Mouse (Mus musculus) lung, embryonic 15.5 days (tissue): ENCODE measurements around the gene Tnip3. TPM values are rescaled to one million over a fixed set of nuclear protein-coding genes. Genes with fewer than 3 reads are reported as not detected.
A peak's percentile ranks its signal among the peaks of the same experiment; 100 is the strongest.

ENCODE experiments used
- ATAC-seq: fragments of 200-750 bp; cut with Nextera tagmentation; 2 replicates; pipeline ENCODE4 v1.8.0; 2017; ENCODE audit warnings: moderate number of reproducible peaks, borderline replicate concordance; ENCODE audit not compliant: low FRiP score, low TSS enrichment; ENCODE audit errors: extremely low read depth
- H3K27ac ChIP-seq: fragments of 300-500 bp; sonication (generic); 2 replicates; pipeline ENCODE4 v1.5.1; 2015; ENCODE audit warnings: moderate library complexity, mild to moderate bottlenecking, inconsistent platforms
- H3K27me3 ChIP-seq: fragments of 300-500 bp; sonication (generic); 2 replicates; pipeline ENCODE4 v1.6.1; 2015; ENCODE audit warnings: inconsistent platforms
- H3K36me3 ChIP-seq: fragments of 300-500 bp; sonication (generic); 2 replicates; pipeline ENCODE4 v1.6.1; 2015; ENCODE audit warnings: inconsistent platforms
- H3K4me1 ChIP-seq: fragments of 300-500 bp; sonication (generic); 2 replicates; pipeline ENCODE4 v1.6.1; 2015; ENCODE audit warnings: inconsistent platforms
- H3K4me2 ChIP-seq: fragments of 300-500 bp; sonication (generic); 2 replicates; pipeline ENCODE4 v1.6.1; 2015; ENCODE audit warnings: inconsistent platforms, mild to moderate bottlenecking, moderate library complexity
- H3K4me3 ChIP-seq: fragments of 300-500 bp; sonication (generic); 2 replicates; pipeline ENCODE4 v1.5.1; 2015; ENCODE audit warnings: mild to moderate bottlenecking, inconsistent platforms
- H3K9ac ChIP-seq: fragments of 300-500 bp; sonication (generic); 2 replicates; pipeline ENCODE4 v1.6.1; 2015; ENCODE audit warnings: inconsistent platforms
- H3K9me3 ChIP-seq: fragments of 300-500 bp; sonication (generic); 2 replicates; pipeline ENCODE4 v1.6.1; 2016; ENCODE audit warnings: inconsistent platforms
- WGBS: fragments of 180-500 bp; shearing (Covaris S2); methylation state at CpG from one replicate; pipeline ENCODE4 v1.1.7; 2015; 5-methylcytosine and 5-hydroxymethylcytosine counted together
- polyA plus RNA-seq: library from polyadenylated mRNA; unstranded; fragments of >200 nt; fragmentation: Nextera tagmentation; extraction: Ambion mirVana; gene quantifications from 2 replicates; pipeline ENCODE4 v1.2.1, GENCODE M21; 2015

The Tnip3 gene
- polyA plus RNA-seq, 1 experiment from 2014 or later = 2.0 TPM

DNA sequence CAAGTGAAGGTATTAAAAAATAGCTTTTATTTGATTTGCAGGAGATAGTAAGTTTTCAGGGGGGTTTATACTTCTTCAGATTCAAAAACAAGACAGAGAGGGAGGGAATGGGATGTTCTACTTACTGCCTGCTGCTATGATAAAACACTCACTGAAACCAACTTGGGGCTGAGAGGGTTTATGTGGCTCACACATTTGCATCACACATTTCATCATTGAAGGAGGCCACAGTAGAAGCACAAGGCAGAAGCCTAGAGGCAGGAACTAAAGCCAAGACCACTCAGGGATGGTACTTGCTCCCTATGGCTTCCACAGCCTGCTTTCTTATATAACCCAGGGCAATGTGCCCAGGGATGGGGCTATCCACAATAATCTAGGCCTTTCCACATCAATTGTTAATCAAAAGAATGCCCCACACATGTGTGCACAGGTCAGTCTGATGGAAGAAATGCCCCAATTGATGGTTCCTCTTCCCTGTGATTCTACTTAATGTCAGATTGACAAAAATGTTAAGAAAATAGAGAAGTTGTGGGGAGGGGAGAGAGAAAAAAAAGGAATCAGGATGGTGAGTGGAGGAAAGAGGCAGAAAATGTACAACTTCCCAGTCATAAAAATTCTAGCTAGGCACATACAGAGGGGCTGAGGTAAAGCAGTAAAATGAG, 88.9 kb downstream of the Tnip3 start:
- no peaks in the 10 kb centered on the region for H3K27me3 ChIP-seq
- H3K27ac ChIP-seq = no peak overlapping the region
- no peaks in the 10 kb centered on the region for H3K36me3 ChIP-seq
- peaks cover 10% of the 10 kb centered on the region for H3K4me1 ChIP-seq
- no peak overlapping the region for H3K4me3 ChIP-seq
- no peak overlapping the region for H3K9ac ChIP-seq
- no peak for ATAC-seq
- no peak overlapping the region for H3K4me2 ChIP-seq
- H3K9me3 ChIP-seq = no peaks in the 10 kb centered on the region

DNA sequence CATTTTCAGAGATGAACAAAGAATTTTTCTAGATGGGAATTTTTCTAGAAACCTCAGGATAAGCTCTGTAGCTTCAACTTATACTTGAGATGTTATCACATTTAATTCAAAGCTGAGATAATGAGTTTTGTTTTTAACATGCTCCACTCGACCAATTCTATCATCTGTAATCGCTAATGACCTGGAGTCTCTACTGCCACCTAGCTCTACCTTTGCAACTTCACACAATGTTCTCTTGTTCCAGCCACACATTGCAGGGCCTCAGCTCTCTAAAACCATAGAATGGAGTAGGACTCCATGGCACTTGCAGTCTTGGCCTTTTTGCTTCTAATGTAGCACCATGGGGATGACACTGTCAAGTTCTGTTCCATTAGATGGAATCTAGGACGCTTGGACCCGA, 90.5 kb downstream of the Tnip3 start:
- no peak overlapping the region for H3K4me3 ChIP-seq
- no peak overlapping the region for H3K27ac ChIP-seq
- WGBS = 70% methylated on average over 4 of the region's 4 CpGs
- H3K27me3 ChIP-seq = no peaks in the 10 kb centered on the region
- ATAC-seq = no peak
- no peaks in the 10 kb centered on the region for H3K36me3 ChIP-seq
- H3K4me2 ChIP-seq = no peak overlapping the region
- H3K9ac ChIP-seq = no peak overlapping the region
- H3K4me1 ChIP-seq = peaks cover 10% of the 10 kb centered on the region
- no peaks in the 10 kb centered on the region for H3K9me3 ChIP-seq

DNA sequence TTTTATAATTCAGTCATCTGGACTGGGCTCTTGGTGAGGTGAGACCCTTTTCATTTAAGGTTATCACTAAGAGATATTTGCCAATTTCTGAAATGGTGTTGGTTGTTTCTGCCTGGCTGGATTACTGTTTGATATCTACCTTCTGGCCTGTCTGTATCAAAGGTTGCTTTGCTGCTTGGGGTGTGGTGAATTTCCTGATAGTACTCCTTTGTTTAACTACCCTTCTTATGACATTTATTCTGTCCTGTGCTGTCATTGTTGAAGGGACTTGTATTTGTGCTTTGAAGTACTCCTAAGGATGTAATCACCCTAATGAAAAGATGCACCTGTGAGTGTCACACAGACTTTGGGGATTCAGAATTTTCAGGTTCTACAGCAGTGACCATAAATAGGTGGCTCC, 96.1 kb downstream of the Tnip3 start:
- Histone ChIP-seq H3K27me3 (no peaks in the 10 kb centered on the region), H3K4me3 (no peak overlapping the region), H3K27ac (no peak overlapping the region), H3K9ac (no peak overlapping the region), H3K36me3 (no peaks in the 10 kb centered on the region), H3K4me2 (no peak overlapping the region), H3K4me1 (peaks cover 6% of the 10 kb centered on the region; the same call in 1 of the 2 replicates), H3K9me3 (no peaks in the 10 kb centered on the region)
- no peak for ATAC-seq

DNA sequence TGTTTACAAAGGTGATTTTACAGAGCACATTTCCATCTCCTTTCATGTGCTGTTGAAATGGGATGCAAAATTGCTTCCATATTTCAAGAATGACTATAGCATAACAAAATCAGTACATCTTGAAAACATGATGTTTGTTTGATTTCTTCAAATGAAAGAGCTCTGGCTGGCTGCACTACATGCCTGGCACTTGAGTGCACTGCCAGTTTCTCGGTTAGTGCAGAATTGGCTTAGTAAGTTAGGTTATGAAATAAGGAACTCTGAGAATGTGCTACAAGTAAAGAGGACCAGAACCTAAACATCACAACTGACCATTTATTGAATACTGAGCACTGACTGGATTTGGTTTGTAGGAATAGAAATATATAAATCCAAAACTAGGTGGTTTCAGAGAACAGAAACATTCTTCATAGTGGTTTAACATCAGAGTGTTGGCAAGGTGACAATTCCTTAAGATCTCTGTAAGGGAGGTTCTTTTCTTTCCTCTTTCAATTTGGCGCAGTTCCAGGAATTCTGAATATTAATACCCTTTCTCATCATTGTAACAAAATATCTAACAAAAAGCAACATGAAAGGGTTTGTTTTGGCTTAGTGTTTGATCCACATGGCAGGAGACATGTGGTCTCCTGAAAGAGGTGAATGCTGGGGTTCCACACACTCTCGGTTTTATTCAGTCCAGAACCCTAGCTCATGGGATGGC, 98.1 kb downstream of the Tnip3 start:
- no peak overlapping the region for H3K9ac ChIP-seq
- WGBS = 50% methylated on average over 3 of the region's 3 CpGs
- H3K27me3 ChIP-seq = no peaks in the 10 kb centered on the region
- peak overlapping the region; percentile 70 for H3K27ac ChIP-seq
- no peak for ATAC-seq
- no peaks in the 10 kb centered on the region for H3K9me3 ChIP-seq
- no peak overlapping the region for H3K4me3 ChIP-seq
- H3K4me1 ChIP-seq = peaks cover 6% of the 10 kb centered on the region; the same call in 1 of the 2 replicates
- no peaks in the 10 kb centered on the region for H3K36me3 ChIP-seq
- H3K4me2 ChIP-seq = no peak overlapping the region

DNA sequence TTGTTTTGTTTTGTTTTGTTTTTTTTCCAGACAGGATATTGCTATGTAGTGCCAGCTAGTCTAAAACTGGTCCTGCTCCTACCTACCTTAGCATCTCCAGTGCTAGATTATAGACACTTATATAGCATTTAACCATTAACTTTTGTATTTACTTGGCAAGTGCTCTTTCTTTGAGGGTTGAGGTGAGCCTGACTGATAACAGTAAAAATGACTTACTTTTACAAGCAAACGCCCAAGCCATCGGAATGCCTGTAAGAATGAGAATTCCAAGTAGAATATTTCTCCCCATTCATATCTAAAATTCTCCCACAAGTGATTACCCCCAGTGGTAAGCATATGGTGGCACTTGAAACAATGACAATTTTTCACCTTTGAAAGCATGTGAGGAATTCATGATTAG, 105.5 kb downstream of the Tnip3 start:
- ATAC-seq = peak; percentile 59; the same call in 1 of the 2 replicates
- 36% methylated on average over 2 of the region's 2 CpGs for WGBS

DNA sequence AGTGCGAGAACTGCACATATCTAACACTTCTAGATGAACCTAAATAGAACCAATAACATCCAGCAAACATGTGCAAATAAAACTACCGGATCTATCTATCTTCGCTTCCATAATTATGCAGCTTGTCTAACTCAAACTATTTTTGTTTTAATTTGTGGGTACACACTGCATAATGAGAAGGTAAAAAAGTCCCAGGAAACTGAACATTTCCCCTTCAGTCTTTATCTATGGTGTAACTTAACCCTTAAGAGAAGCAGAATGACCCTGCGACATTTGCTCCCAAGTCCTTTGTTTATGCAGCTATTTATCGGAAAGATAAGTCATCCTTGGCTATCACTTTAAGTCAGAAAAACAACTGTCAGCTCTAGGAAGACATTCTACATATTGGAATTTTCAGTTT, 107.1 kb downstream of the Tnip3 start:
- H3K9ac ChIP-seq = no peak overlapping the region
- ATAC-seq = no peak
- peaks cover 5% of the 10 kb centered on the region for H3K4me1 ChIP-seq
- H3K4me3 ChIP-seq = no peak overlapping the region
- H3K9me3 ChIP-seq = no peaks in the 10 kb centered on the region
- WGBS = 54% methylated on average over 5 of the region's 5 CpGs
- no peak overlapping the region for H3K4me2 ChIP-seq
- no peaks in the 10 kb centered on the region for H3K27me3 ChIP-seq
- no peak overlapping the region for H3K27ac ChIP-seq
- no peaks in the 10 kb centered on the region for H3K36me3 ChIP-seq

More for the DNA sequence above, 105.5 kb downstream of the Tnip3 start:
- no peaks in the 10 kb centered on the region for H3K27me3 ChIP-seq
- H3K4me3 ChIP-seq = no peak overlapping the region
- peak overlapping the region; percentile 83; the same call in 1 of the 2 replicates for H3K27ac ChIP-seq
- no peaks in the 10 kb centered on the region for H3K36me3 ChIP-seq
- H3K4me2 ChIP-seq = no peak overlapping the region
- H3K9ac ChIP-seq = no peak overlapping the region
- peaks cover 5% of the 10 kb centered on the region for H3K4me1 ChIP-seq
- no peaks in the 10 kb centered on the region for H3K9me3 ChIP-seq

DNA sequence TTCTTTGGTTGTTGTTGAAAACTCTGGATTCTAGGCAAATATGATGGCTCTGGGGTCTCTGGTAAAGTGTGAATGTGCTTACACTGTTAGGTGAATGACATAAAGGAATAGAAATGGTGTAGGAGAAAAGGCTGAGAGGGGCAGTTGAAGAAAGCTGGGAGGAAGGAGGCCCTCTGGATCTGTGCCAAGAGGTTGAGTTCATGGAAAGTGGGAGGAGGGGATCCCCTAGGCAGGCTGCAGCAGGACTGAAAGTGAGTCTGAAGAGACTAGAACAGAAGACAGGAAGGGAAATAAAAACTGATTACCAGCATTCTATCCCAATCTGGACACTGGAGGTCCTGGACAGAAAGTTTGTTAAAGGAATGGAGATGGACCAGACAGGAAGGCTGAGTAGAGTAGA, 117.3 kb downstream of the Tnip3 start:
- Histone ChIP-seq H3K4me1 (peaks cover 20% of the 10 kb centered on the region; the same call in 1 of the 2 replicates), H3K27ac (no peak overlapping the region), H3K9ac (no peak overlapping the region), H3K9me3 (0 out of 2 replicates have a peak, but pooled peaks cover 3% of the 10 kb centered on the region), H3K36me3 (no peaks in the 10 kb centered on the region), H3K27me3 (no peaks in the 10 kb centered on the region), H3K4me2 (no peak overlapping the region), H3K4me3 (no peak overlapping the region)
- ATAC-seq = no peak

DNA sequence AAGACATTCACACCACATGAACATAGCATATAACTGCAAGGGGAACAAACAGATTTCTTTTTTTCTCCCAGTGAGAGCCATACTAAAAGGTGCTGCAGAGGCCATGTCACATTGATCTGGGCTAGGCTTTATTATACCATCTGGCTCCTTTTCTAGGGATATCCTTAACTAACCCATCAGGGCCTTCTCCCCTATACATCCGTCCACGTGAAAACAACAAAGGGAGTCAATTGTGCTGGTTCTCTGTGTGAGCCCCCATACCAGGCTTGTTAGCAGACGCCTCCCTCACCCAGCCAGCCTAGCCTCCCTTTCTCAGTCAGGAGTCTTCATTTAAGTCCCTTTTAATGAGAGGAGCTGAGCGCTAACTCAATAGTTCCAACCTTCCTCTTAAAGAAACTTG, 119.0 kb downstream of the Tnip3 start:
- H3K9me3 ChIP-seq = no peaks in the 10 kb centered on the region
- peaks cover 28% of the 10 kb centered on the region; the same call in 1 of the 2 replicates for H3K4me1 ChIP-seq
- no peaks in the 10 kb centered on the region for H3K36me3 ChIP-seq
- no peak for ATAC-seq
- H3K9ac ChIP-seq = no peak overlapping the region
- WGBS = 57% methylated on average over 4 of the region's 4 CpGs
- peak overlapping the region; percentile 31 for H3K27ac ChIP-seq
- H3K4me3 ChIP-seq = no peak overlapping the region
- H3K4me2 ChIP-seq = no peak overlapping the region
- H3K27me3 ChIP-seq = no peaks in the 10 kb centered on the region

DNA sequence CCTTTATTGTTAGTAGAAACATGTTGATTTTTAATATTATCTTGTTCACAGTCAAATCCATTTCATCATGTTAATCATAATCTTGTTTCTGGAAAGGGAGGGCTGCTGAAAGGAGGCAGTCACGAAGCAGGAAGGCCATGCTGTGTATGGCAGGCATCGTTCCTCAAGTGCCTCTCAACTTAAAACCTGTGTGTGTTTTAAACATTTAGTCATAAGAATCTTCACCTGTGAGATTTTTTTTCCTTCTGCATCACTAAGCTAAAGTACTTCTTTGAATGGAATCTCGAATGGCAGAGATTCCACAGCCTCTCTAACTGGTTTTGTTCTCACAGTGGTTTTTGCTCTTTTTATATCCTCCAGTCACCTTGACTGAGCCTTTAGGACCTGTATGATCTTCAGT, 121.3 kb downstream of the Tnip3 start:
- no peak overlapping the region for H3K4me3 ChIP-seq
- no peaks in the 10 kb centered on the region for H3K9me3 ChIP-seq
- H3K27ac ChIP-seq = peak overlapping the region; percentile 38
- H3K4me1 ChIP-seq = peaks cover 28% of the 10 kb centered on the region; the same call in 1 of the 2 replicates
- H3K4me2 ChIP-seq = no peak overlapping the region
- no peak for ATAC-seq
- WGBS = 52% methylated on average over 3 of the region's 3 CpGs
- H3K27me3 ChIP-seq = no peaks in the 10 kb centered on the region
- H3K36me3 ChIP-seq = no peaks in the 10 kb centered on the region
- no peak overlapping the region for H3K9ac ChIP-seq

DNA sequence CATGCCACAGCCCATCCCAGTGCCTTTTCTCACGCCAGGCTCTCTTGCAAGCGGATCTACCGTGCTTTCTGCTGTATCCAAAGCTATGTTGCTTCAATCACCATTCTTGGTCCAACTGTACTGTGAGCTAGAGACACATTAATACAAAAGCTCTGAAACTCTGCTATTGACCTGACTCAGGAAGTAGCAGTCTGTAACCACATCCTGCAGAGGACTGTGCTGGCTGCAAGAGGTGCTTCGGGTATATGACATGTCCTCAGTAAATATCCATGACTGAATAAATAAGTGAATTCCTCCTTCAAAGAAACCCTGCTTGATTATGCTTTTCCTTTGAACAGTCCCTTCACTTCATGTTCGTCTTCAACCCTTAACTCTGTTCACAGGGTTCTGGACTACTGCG, 122.6 kb downstream of the Tnip3 start:
- H3K4me2 ChIP-seq = no peak overlapping the region
- no peaks in the 10 kb centered on the region for H3K9me3 ChIP-seq
- no peak overlapping the region for H3K9ac ChIP-seq
- 67% methylated on average over 6 of the region's 6 CpGs for WGBS
- peak overlapping the region; percentile 6; the same call in 1 of the 2 replicates for H3K27ac ChIP-seq
- no peaks in the 10 kb centered on the region for H3K36me3 ChIP-seq
- H3K4me1 ChIP-seq = peaks cover 24% of the 10 kb centered on the region; the same call in 1 of the 2 replicates
- ATAC-seq = no peak
- no peak overlapping the region for H3K4me3 ChIP-seq
- H3K27me3 ChIP-seq = no peaks in the 10 kb centered on the region

DNA sequence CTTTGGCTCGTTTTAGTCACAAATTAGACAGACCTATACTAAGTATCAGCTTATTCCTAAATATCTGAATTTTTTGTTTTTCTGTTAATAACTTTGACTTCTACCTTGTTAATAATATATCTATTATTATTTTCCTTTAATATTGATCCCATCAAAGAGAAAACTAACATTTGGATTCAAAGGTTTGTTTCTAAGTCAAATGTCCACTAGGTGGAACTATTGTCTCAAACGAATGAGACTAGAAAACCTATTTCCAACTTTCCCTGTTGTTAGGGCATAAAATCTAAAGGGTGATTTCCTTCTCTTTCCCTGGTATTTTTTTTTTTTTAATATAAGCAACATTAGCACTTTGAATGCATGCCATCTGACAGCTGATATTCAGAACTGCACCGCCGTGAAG, 126.3 kb downstream of the Tnip3 start:
- WGBS = 16% methylated on average over 4 of the region's 4 CpGs
- Histone ChIP-seq H3K4me1 (0 out of 2 replicates have a peak, but pooled peaks cover 10% of the 10 kb centered on the region), H3K27me3 (no peaks in the 10 kb centered on the region), H3K27ac (no peak overlapping the region), H3K36me3 (no peaks in the 10 kb centered on the region), H3K4me2 (no peak overlapping the region), H3K9me3 (no peaks in the 10 kb centered on the region), H3K9ac (no peak overlapping the region), H3K4me3 (no peak overlapping the region)
- ATAC-seq = no peak

DNA sequence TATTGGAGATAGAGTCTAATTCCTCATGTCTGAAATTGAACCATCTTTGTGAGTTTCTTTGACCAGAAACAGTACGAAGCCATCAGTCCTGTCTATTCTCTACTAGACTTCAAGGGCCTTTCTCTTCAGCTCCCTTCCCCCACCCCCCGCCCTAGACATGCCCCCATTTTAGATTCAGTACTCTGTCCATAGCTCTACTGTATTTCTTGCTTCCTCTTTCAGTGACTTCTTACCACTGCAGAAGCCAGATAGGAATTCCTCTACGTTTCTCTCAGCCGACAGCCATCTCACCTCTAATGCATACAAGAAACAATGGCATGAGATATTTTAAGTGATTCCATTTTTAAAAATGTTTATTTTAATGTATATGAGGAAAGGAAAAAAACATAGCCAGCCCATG, 136.2 kb downstream of the Tnip3 start:
- Histone ChIP-seq H3K9me3 (no peaks in the 10 kb centered on the region), H3K4me2 (no peak overlapping the region), H3K4me1 (no peaks in the 10 kb centered on the region), H3K4me3 (no peak overlapping the region), H3K27ac (no peak overlapping the region), H3K36me3 (no peaks in the 10 kb centered on the region), H3K9ac (no peak overlapping the region), H3K27me3 (no peaks in the 10 kb centered on the region)
- ATAC-seq = no peak
- 66% methylated on average over 4 of the region's 4 CpGs for WGBS
